Mouse (Mus musculus) ES-Bruce4 (cell line): Measurements from ENCODE around the gene Olfr31. TPM values are rescaled to one million over a fixed set of nuclear protein-coding genes. Genes with fewer than 3 reads are reported as not detected.

ENCODE experiments used
- H3K27ac ChIP-seq: 2 replicates; pipeline ENCODE4 v1.5.1; 2012; ENCODE audit warnings: low read length, inconsistent platforms; ENCODE audit not compliant: insufficient read depth
- H3K27me3 ChIP-seq: 2 replicates; pipeline ENCODE4 v1.6.1; 2012; ENCODE audit warnings: mild to moderate bottlenecking, low read length, inconsistent platforms; ENCODE audit not compliant: control insufficient read depth, poor library complexity, insufficient read depth, severe bottlenecking
- H3K36me3 ChIP-seq: 2 replicates; pipeline ENCODE4 v1.6.1; 2012; ENCODE audit warnings: inconsistent platforms, mild to moderate bottlenecking, low read length, moderate library complexity; ENCODE audit not compliant: control insufficient read depth, poor library complexity, insufficient read depth, severe bottlenecking
- H3K4me1 ChIP-seq: one replicate; pipeline ENCODE4 v1.8.1; 2011; ENCODE audit warnings: low read length; ENCODE audit not compliant: control insufficient read depth, insufficient read depth
- H3K4me3 ChIP-seq: 2 replicates; pipeline ENCODE4 v1.5.1; 2011; ENCODE audit warnings: low read depth, mild to moderate bottlenecking, low read length
- H3K9ac ChIP-seq: 2 replicates; pipeline ENCODE4 v1.6.1; 2012; ENCODE audit warnings: low read depth, mild to moderate bottlenecking, inconsistent platforms; ENCODE audit not compliant: poor library complexity, severe bottlenecking
- H3K9me3 ChIP-seq: replicated peaks from 2 replicates; pipeline ENCODE4 v1.6.1; 2012; ENCODE audit warnings: mild to moderate bottlenecking, low read length, inconsistent platforms; ENCODE audit not compliant: control insufficient read depth, poor library complexity, insufficient read depth, severe bottlenecking
- CTCF ChIP-seq: IDR thresholded peaks from one replicate; pipeline ENCODE4 v1.8.1; 2011; ENCODE audit warnings: low read depth, low read length
- EP300 ChIP-seq: IDR thresholded peaks from 2 replicates; pipeline ENCODE4 v1.6.1; 2011; ENCODE audit warnings: low read depth, low read length; ENCODE audit not compliant: insufficient read depth
- POLR2A ChIP-seq: IDR thresholded peaks from one replicate; pipeline ENCODE4 v1.8.1; 2011; ENCODE audit warnings: low read length; ENCODE audit not compliant: insufficient read depth
- polyA plus RNA-seq: library from polyadenylated mRNA; stranded (reverse); fragments of >200 nt; gene quantifications from 2 replicates; pipeline ENCODE4 v1.2.4, GENCODE M21; 2011; ENCODE audit warnings: low read depth; ENCODE audit not compliant: missing spikeins, insufficient read depth, insufficient read length

Gene Olfr31
- polyA plus RNA-seq, 1 experiment = not detected

DNA sequence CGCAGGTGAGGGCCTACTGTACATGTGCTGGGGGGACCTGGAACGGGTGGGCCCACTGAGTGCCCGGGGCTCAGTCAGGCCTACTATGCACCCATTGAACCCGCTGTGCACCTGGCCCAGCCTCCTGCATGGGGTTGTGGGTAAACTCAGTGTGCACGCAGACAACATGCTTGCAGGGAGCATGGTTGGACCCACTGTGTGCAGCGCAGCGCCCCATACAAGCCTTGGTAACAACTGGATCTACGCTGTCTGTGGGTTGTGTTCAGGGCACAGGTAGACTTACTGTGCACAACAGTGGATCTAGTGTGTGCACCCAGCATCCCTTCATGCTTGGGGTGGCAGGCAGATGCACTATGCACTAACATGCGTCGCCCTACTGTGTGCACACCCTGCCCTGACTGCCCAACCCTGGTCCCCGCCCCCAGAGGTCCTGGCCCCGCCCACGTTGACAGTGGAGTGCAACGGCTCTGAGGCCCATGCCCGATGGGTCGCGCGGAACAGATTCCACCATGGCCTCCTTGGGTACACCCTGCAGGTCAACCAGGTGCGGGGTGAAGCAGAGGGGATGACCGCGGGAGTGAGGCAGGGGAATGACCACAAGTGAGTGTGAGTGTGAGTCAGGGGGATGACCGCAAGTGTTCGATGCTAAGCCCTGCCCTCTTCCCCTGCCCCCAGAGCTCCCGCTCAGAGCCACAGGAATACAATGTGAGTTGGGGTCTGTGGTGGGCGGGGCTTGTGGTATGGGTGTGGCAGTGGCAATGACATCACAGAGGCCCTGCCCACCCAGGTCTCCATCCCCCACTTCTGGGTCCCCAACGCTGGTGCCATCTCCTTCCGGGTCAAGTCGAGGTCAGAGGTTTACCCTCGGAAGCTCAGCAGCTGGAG is 27.9 kb downstream of the Olfr31 start:
- Histone ChIP-seq H3K4me3 (no peak overlapping the region; the same call in 1 of the 2 replicates), H3K27me3 (no peaks in the 10 kb centered on the region), H3K9me3 (peaks cover 44% of the 10 kb centered on the region), H3K9ac (no peak overlapping the region), H3K36me3 (no peaks in the 10 kb centered on the region), H3K27ac (no peak overlapping the region), H3K4me1 (no peaks in the 10 kb centered on the region)
- TF ChIP-seq EP300 = no peak
- TF ChIP-seq CTCF = no peak

DNA sequence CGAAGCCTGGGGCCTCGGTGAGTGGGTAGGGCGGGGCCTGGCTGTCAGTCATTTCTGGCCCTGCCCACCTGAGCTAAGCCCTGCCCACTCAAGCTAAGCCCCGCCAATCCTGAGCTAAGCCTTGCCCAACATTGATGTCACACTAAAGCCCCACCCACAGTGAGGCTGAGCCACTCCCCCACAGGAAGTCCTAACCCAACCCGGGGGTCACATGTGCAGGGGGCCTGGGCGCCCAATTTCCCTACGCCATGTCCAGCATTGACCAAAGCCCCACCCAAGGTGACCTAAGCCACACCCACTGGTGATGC is 28.5 kb downstream of the Olfr31 start:
- peaks cover 49% of the 10 kb centered on the region for H3K9me3 ChIP-seq
- H3K4me3 ChIP-seq = no peak overlapping the region
- no peaks in the 10 kb centered on the region for H3K27me3 ChIP-seq
- no peak for TF ChIP-seq POLR2A
- no peak for TF ChIP-seq CTCF
- no peak for TF ChIP-seq EP300
- H3K36me3 ChIP-seq = no peaks in the 10 kb centered on the region
- no peak overlapping the region for H3K27ac ChIP-seq
- no peak overlapping the region for H3K9ac ChIP-seq
- no peaks in the 10 kb centered on the region for H3K4me1 ChIP-seq

DNA sequence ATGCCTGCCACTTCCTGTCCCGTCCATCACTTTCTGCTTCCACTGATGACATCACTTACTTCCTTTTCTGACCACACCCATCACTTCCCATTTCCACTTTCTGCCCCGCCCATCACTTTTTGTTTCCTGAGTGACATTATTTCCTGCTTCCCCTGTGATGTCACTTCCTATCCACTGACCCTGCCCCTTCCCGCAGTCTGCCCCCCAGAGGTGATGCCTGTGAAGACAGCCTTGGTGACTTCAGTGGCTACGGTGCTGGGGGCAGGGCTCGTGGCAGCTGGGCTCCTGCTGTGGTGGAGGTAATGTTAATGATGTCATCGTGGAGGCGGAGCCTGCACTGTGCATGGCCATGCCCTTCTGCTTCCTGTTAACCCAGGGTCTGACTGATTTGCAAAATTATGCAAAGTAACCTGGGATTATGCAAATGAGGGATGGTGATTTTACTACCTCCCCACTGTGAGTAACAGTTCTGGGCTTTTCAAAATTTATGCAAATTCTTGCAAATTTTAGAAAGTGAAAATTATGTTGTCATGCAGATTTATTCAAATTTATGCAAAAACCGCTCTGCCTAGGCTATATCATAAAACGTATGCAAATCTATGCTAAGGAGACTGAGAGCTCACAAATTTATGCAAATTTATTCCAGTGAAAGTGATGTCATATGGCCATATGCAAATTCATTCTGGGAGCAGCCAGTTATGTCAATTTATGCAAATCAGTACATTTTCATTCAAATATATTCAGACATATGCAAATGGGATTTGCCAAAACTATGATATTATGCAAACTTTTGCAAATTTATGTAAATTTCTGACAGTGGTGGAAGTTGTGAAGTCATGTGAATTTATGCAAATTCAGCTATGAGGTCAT is 29.3 kb downstream of the Olfr31 start:
- no peak overlapping the region for H3K27ac ChIP-seq
- no peak overlapping the region for H3K4me3 ChIP-seq
- H3K36me3 ChIP-seq = no peaks in the 10 kb centered on the region
- no peaks in the 10 kb centered on the region for H3K4me1 ChIP-seq
- TF ChIP-seq POLR2A (no peak), EP300 (no peak), CTCF (no peak)
- H3K27me3 ChIP-seq = no peaks in the 10 kb centered on the region
- H3K9me3 ChIP-seq = peaks cover 49% of the 10 kb centered on the region
- H3K9ac ChIP-seq = no peak overlapping the region

DNA sequence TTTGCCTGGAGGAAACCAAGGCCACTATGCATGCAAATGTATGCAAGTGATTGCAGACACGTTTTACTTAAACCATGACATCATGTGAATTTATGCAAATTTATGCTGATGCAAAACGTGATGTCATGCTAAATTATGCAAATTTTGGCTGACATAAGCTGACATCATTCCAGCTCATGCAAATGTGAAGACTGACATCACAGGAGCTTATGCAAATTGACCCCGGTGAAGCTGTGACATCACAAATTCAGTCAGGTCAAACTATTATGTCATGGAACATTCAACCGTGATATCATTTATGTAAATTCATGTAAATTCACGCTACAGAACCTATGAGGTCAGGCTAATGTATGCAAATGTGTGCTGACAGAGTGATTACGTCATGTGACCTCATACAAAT is 30.0 kb downstream of the Olfr31 start:
- H3K9ac ChIP-seq = no peak overlapping the region
- TF ChIP-seq EP300 = no peak
- no peaks in the 10 kb centered on the region for H3K4me1 ChIP-seq
- no peak overlapping the region for H3K27ac ChIP-seq
- H3K36me3 ChIP-seq = no peaks in the 10 kb centered on the region
- H3K9me3 ChIP-seq = peaks cover 49% of the 10 kb centered on the region
- H3K27me3 ChIP-seq = no peaks in the 10 kb centered on the region
- no peak overlapping the region for H3K4me3 ChIP-seq

DNA sequence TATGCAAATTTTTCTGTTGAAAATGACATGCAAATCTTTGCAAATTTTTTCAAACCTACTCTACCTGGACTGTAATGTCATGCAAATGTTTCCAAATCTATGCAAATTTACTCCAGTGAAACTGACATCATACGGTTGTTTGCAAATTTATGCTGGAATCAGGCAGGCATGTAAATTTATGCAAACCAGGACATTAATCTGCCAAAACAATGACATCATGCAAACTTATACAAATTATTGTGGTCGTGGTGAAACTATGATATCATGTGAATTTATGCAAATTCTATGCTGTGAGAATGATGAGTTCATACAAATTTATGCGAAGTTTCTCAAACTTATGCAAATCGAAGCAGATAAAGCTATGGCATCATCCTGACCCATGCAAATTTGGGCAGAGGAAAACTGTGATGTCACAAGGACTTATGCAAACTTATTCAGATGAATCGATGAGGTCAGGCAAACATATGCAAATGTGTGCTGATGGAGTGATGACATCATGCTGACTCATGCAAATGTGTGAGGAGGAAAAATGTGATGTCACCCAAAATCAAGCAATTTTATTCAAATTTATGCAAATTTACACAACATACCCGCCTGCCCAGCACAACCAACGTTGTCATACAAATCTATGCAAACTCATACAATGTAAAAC is 30.6 kb downstream of the Olfr31 start:
- H3K4me3 ChIP-seq = no peak overlapping the region
- TF ChIP-seq CTCF (no peak), POLR2A (no peak), EP300 (no peak)
- no peak overlapping the region for H3K27ac ChIP-seq
- no peaks in the 10 kb centered on the region for H3K4me1 ChIP-seq
- H3K27me3 ChIP-seq = no peaks in the 10 kb centered on the region
- peaks cover 47% of the 10 kb centered on the region for H3K9me3 ChIP-seq
- no peak overlapping the region for H3K9ac ChIP-seq
- no peaks in the 10 kb centered on the region for H3K36me3 ChIP-seq

DNA sequence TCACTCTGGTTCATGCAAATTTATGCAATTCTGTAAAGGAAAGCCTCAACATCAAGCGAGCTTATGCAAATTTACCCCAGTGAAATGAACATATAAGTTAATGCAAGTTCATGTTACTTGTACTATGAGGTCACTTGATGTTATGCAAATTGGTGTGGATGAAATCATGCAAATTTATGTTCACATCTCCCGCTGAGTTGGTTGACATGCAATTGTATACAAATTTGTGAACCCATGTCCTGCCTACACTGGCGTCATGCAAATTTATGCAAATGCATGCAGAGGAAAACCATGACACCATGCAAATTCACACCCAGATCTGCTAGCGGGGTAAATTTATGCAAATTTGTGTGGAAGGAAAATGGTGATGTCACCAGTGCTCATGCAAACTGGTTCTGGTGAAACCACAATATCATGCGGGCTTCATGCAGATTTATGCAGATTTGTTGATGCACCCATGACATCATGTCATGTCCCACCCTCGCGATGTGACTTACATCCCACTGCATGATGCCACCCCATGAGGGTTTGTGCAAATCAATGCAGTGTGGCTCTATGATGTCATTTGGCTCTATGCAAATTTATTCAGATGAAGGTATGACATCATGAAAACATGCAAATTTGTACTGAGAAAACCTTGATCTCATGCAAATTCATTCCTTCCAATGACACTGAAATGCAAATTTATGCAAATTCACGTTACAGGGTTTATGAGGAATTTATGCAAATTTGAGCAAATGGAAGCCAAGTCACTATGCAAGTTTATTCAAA is 31.3 kb downstream of the Olfr31 start:
- no peaks in the 10 kb centered on the region for H3K27me3 ChIP-seq
- no peak overlapping the region for H3K27ac ChIP-seq
- H3K4me3 ChIP-seq = no peak overlapping the region
- no peaks in the 10 kb centered on the region for H3K36me3 ChIP-seq
- no peak overlapping the region for H3K9ac ChIP-seq
- H3K4me1 ChIP-seq = no peaks in the 10 kb centered on the region
- peaks cover 41% of the 10 kb centered on the region for H3K9me3 ChIP-seq
- TF ChIP-seq EP300 = no peak
- no peak for TF ChIP-seq POLR2A
- TF ChIP-seq CTCF = no peak
